Mouse (Mus musculus): ENCODE results near the gene Sulf2.

Gene Sulf2

GRCm38 (mm10) chr2:166059684-166060423 is 95.6 kb downstream of the Sulf2 start:
- no peak for DNase-seq (ENCODE audit: low read depth, low spot score)

GRCm38 (mm10) chr2:166054002-166054539 is 101.4 kb downstream of the Sulf2 start:
- DNase-seq (ENCODE audit: low read depth, low spot score): no peak

- DNase-seq (ENCODE audit: low read depth, low spot score): no peak
Observed at GRCm38 (mm10) chr2:166051966-166052365, 103.5 kb downstream of the Sulf2 start.

- no peak for DNase-seq (ENCODE audit: low read depth, low spot score)
Observed at GRCm38 (mm10) chr2:166051421-166051820, 104.0 kb downstream of the Sulf2 start.

- DNase-seq (ENCODE audit: low read depth, low spot score): no peak
Observed at GRCm38 (mm10) chr2:166048852-166049251, 106.6 kb downstream of the Sulf2 start.

- no peak for DNase-seq (ENCODE audit: low read depth, low spot score)
Observed at GRCm38 (mm10) chr2:166047931-166048330, 107.5 kb downstream of the Sulf2 start.

GRCm38 (mm10) chr2:166045549-166046501 is 109.6 kb downstream of the Sulf2 start:
- DNase-seq (ENCODE audit: low read depth, low spot score): no peak

GRCm38 (mm10) chr2:166045006-166045405 is 110.5 kb downstream of the Sulf2 start:
- DNase-seq (ENCODE audit: low read depth, low spot score): no peak

- no peak for DNase-seq (ENCODE audit: low read depth, low spot score)
Observed at GRCm38 (mm10) chr2:166042542-166042941, 112.9 kb downstream of the Sulf2 start.

GRCm38 (mm10) chr2:166039681-166040080 is 115.8 kb downstream of the Sulf2 start:
- DNase-seq (ENCODE audit: low read depth, low spot score): no peak

- no peak for DNase-seq (ENCODE audit: low read depth, low spot score)
Observed at GRCm38 (mm10) chr2:166035725-166036124, 119.7 kb downstream of the Sulf2 start.

- DNase-seq (ENCODE audit: low read depth, low spot score): no peak
Observed at GRCm38 (mm10) chr2:166034967-166035490, 120.4 kb downstream of the Sulf2 start.

GRCm38 (mm10) chr2:166032628-166033027 is 122.8 kb downstream of the Sulf2 start:
- DNase-seq (ENCODE audit: low read depth, low spot score): no peak

- no peak for DNase-seq (ENCODE audit: low read depth, low spot score)
Observed at GRCm38 (mm10) chr2:166031120-166031929, 124.1 kb downstream of the Sulf2 start.

GRCm38 (mm10) chr2:166030256-166030995 is 125.0 kb downstream of the Sulf2 start:
- no peak for DNase-seq (ENCODE audit: low read depth, low spot score)

GRCm38 (mm10) chr2:166029232-166029631 is 126.2 kb downstream of the Sulf2 start:
- DNase-seq (ENCODE audit: low read depth, low spot score): no peak

- DNase-seq (ENCODE audit: low read depth, low spot score): no peak
Observed at GRCm38 (mm10) chr2:166027834-166028233, 127.6 kb downstream of the Sulf2 start.

GRCm38 (mm10) chr2:166025943-166026342 is 129.5 kb downstream of the Sulf2 start:
- no peak for DNase-seq (ENCODE audit: low read depth, low spot score)

- DNase-seq (ENCODE audit: low read depth, low spot score): no peak
Observed at GRCm38 (mm10) chr2:166024621-166025020, 130.8 kb downstream of the Sulf2 start.

GRCm38 (mm10) chr2:166024079-166024478 is 131.4 kb downstream of the Sulf2 start:
- no peak for DNase-seq (ENCODE audit: low read depth, low spot score)

Measured in brain, embryonic 18.5 days (tissue).